Mouse (Mus musculus): ENCODE data around the gene Thap12.

Thap12 gene

GRCm38 (mm10) chr7:98760126-98760525 is 57.2 kb downstream of the Thap12 start:
- no peak for DNase-seq

- DNase-seq = no peak
Measured at GRCm38 (mm10) chr7:98763911-98764310, 61.0 kb downstream of the Thap12 start.

- DNase-seq = no peak
Measured at GRCm38 (mm10) chr7:98767261-98767660, 64.4 kb downstream of the Thap12 start.

Data from kidney, postnatal 36 days (tissue).